Mouse (Mus musculus) thymus, adult 2 months (tissue): ENCODE measurements around the gene Ankrd55.

ENCODE experiments used
- CTCF ChIP-seq: fragments of 200-500 bp; IDR thresholded peaks from 2 replicates; pipeline ENCODE4 v1.5.1; 2012; ENCODE audit warnings: mild to moderate bottlenecking, control low read depth, low read length, moderate library complexity, borderline replicate concordance; ENCODE audit not compliant: control insufficient read depth, poor library complexity, insufficient read depth; ENCODE audit errors: extremely low read depth
- POLR2A ChIP-seq: fragments of 200-500 bp; IDR thresholded peaks from 2 replicates; pipeline ENCODE4 v1.6.1; 2012; ENCODE audit warnings: mild to moderate bottlenecking, low read length, control low read depth, moderate library complexity; ENCODE audit not compliant: control insufficient read depth, poor library complexity, insufficient read depth; ENCODE audit errors: extremely low read depth

DNA sequence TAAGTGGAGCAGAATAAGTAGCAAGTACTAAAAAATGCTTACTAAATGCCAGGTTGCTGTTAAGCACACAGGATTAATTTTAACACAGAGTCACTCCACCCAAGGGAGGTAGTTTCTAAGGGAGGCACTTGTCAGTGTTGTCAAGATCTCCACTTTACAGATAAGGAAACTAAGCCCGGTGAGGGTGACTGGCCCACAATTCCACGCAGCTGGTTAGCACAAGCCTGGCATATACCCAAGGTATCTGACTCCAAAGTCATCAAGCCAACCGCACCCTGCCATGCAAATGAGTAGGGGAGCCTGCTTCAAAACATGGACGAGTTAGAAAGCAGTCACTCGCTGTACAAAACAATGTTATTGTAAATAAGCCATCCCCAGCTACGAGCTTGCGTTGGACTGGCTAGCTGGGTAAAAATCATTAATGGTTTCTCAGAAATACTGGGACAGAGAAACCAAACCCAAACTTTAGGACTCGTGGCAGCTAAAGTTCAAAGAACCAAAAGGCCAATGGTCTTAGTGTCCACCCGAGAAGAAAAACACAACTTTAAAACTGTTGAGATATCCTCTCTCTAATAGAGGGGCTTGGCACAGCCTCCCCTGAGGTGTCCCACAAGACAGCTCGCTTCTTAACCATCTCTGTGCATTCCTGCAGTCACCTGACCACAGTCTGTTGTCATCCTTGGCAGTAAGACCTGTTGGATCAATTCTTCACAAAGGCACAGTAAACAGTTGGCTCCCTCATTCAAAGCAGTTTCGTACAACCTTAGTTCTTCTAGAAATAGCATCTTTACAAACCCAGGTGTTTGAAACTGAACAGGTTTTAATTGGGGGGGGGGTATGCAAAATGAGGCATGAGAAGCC is 28.6 kb downstream of the Ankrd55 start:
- TF ChIP-seq CTCF (no peak), POLR2A (no peak)
